Mouse (Mus musculus) fibroblast of lung, adult 2 months (primary cell): ENCODE measurements around the gene Fam57a.
A peak's percentile ranks its signal among the peaks of the same experiment; 100 is the strongest.

Experiments
- DNase-seq: peaks from one replicate; pipeline ENCODE4 v3.0.0-alpha.2; 2011; ENCODE audit warnings: low read depth

Gene Fam57a

DNA sequence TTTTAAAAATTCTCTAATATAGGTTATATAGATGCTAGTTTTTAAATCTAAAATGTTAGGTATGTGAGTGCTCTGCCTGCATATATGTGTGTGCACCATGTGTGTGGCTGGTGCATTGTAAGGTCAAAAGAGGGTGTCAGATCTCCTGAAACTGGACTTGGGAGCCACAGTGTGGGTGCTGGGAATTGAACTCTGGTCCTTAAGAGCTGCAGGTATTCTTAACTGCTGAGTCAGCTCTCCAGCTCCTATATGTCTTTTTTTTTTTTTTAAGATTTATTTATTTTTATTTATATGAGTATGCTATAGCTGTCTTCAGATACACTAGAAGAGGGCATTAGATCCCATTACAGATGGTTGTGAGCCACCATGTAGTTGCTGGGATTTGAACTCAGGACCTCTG, 67.0 kb downstream of the Fam57a start:
- DNase-seq, result no peak

DNA sequence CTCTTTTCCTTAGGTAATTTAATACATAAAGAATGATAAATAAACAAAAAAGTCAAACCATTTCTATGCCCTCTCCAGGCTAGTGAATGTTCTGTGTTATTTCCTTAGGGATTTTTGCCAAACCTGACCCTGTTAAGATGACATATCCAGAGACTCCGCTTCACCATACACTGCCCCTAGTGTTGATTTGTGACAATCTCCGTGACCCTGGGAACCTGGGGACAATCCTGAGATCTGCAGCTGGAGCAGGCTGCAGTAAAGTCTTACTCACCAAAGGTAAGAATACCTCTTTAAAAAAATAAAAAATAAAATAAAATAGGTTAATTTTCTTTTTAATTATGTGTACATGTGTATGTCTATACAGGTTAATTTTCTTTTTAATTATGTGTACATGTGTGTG, 67.8 kb downstream of the Fam57a start:
- DNase-seq, result no peak

DNA sequence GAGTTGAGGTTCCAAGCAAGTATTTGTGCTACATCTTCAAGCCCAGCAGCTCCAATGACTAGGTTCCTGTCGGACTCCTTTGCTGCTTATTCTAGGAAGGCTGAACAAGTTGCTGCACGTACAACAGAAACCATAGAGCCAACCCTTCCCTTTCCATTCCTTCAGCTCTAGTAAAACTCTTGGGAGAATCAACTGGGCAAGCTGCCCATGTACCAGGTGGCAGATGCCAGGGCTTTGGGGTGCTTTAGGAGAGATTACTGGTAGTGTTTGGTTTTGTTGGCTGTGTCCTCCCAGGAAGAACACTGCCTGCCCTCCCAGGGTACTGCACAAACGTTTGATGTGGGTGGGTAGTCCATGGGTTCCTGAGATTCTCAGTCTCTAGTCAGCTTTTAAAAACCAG, 72.6 kb downstream of the Fam57a start:
- DNase-seq, result no peak

DNA sequence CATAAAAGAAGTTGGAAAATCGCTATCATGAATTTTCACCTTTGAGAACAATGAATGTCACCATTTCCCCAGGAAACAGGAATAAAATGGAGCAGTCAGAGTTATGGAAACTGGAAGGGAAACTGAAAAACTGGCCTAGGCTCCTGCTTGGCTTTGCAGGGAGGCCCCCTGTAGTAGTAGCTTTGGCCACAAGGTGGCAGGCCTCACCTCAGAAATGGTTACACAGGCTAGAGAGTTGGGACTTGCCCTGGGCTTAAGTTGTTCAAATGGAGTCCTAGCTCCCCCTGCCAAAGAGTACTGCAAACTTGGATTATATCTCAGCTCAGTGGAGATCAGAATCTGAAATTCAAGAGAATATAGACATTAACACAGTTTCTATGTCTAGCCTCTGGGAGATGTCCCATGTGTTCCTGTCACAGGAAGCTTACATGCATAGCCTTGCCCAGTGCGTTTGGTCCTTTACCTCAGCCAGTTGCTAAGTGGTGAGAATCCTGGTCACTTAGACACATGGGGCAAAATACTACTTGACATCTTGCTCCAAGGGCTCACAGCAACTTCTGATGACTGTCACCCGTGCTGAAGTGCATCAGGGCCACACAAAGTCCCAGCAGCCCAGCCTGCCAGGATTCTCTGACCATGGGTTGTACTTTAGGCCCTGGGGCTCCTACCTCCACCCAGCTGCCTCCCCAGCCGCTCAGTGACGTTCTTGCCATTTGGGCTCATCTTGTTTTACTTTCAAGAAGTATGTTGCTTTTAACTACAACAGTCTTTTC, 73.9 kb downstream of the Fam57a start:
- peak; percentile 68 for DNase-seq

DNA sequence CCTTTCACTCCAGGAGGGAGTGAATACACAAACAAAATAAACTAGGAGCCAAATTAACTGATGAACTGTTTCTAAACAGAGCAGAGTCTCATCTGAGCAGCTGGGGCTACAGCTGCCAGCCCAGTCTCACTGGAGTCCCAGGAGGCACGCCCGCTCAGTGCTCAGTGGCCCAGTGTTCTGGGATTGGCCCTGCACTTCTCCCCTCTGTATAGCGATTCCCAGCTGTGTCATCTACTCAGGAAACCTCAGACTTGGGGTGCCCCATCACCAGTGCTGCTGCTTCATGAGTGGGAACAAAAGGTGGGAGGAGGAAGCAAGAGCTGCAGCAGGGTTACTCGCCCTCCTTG, 74.4 kb downstream of the Fam57a start:
- no peak for DNase-seq

DNA sequence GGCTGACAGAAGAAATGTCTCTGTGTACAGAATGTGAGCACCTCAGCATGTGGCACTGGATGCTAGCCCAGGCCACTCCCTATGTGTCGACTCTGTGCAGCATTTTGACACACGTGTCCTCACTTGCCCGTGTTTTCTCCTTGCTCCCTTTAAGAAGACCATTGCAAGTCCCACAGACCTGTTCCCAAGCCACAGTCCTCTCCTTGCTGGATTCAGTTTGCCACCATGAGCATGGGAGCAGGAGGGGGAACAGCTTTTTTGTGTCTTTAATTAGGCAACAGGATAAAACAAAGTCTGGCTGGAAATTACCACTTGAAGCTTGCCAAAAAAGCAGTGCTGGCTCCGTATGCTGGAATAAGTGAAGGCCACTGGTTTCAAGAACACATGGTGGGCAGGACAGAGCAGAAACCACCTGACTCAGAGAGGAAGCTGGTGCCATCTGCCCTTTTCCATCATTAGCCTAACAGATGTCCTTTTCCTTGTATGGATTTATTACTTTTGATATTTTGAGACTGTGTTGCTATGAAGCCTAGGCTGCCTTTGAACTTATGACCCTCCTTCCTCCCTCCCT, 76.0 kb downstream of the Fam57a start:
- DNase-seq, result no peak

DNA sequence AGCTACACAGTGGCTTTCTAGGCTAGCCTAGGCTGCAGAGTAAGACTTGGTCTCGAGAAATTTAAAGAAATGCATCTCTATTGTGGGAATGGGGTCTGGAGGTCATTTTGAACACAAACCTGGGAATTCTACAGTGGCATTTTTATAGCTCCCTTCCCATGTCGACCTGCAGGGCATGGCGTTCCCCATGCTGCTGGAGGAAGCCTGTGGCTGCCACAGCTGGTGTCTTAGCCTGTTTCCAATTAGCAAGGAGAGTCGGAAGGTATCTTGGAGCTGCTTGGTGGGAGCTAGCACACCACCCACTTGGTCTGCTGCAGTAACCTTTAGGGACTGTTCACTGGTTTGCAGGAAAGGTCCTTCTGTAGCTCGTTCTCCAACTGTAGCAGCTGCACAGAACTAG, 76.7 kb downstream of the Fam57a start:
- DNase-seq, result no peak

DNA sequence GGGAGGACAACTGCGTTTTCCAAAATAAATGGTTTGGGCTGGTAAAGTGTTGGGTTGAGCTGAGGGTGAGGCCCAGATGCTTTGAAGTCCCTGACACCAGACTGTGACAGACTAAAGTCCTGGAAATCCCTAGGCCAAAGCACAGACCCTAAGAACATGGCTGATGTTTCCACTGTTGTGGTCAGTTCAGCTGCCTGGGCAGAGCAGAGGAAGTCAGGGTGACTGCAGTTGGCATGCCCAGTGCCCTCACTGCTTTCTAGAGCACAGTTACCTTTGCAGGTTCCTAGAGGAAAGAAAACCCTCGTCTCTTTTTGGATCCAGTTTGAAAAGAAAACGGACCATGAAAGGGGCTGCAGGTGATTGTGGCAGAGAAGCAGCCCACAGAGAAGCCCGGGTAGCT, 77.9 kb downstream of the Fam57a start:
- no peak for DNase-seq

DNA sequence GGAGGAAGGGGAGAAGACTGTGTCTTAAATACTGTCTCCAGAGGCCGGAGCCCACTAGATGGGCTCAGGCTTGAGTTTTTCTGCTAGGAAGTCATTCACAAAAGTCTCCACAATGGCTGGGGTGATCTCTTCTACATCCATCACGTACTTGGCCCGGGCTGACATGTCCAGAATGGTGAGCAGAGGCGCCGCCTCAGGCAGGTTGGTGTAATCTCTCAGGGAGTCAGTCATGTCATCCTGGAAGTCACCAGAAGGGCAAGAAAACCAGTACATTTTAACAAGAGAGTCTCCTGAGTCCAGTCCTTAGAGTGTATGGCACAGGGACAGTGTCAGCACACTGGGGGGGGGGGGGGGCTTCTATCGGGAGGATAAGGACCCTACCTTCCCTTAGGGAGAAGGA, 79.0 kb downstream of the Fam57a start:
- no peak for DNase-seq

DNA sequence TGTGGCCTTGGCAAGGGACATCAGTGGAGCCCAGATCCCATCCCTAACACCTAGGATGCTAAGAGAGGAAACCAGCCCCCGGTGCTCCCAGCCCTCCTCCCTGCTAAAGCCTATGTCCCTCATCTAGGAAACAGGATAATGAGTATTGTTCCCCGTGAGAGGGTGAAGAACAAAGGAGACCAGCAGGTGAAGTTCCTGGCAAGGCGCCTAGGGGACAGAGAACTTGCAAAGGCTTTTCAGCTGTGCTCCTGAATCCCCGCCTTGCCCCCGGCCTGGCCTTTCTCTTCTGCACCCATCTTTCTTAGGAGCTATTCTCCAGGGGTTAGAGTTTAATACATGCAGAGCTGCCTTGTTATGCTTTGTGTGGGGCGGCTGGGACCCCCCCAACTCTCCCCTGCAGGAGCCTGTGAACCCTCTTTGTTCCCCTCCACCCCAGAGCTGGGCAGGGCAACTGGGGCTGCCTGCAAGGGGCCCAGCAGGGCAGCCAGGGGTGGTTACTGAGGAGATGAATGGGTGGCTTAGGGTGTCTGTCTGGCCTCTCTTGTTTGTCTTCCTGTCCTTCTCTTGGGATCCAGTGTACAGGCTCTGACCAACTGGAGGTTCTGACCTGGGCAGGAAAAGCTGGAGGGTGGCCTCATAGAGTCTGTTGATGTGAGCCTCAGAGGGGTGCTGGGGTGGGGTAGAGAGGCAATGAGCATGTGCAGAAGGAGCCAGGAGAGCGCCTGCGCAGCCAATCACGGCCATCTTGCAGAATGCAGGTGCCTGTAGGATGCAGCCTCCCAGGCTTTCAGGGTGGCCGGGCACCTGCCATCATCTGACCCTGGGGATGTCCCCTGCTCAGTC, 81.0 kb downstream of the Fam57a start:
- no peak for DNase-seq

DNA sequence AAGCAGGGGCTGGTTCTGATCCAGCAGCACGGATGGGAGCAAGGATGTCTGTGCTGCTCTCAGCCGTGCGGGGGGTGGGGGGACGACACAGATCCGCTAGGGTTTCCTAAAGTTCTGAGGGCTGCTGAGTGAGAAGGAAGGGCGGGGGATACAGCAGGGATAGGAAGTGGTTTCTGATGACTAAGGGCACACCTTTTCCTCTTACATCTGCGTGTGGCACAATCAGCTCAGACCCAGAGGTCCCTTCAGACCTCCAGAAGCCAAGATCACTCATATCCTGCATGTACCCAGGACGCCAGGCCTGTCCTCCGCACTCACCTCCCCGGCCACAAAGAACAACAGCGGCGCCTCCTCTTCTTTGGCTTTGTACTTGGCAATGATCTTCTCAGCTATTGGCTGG, 81.8 kb downstream of the Fam57a start:
- DNase-seq, result no peak

DNA sequence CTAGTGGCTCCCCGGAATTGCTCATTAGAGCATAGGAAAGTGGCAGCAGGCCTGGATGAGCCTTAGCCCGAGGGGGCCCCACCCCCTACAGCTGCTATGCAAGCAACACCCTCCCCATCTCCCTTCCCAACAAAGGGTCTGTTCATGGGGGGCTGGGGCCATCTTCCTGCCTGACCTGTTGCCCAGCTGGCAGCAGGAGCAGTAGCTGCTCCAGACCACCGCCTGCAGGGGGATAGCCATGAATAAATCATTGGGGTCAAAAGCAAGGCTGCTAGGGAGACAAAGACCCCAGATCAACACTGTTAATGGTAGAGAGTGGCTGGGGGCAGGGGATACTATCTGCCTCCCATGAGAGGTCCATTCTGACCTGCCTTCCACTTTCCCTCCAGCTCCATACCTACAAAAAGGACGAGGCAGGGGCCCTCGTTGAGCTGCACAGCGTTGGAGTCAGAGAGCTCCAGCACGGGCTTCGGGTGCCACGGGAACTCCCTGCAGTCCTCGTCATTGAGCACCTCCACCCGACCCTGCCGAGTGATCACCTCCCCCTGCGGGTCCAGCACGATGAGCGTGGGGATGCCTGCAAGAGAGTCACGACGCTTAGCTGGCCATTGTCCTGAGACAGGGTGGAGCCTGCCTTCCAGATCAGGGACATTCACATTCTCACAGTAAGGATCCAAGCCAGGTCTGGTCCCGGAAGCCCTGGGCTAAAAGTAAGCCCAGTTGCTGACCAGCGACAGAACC, 83.3 kb downstream of the Fam57a start:
- no peak for DNase-seq
